Mouse (Mus musculus) left cerebral cortex, adult 18-20 months (tissue): ENCODE measurements around the gene Tarbp1. TPM values are rescaled to one million over a fixed set of nuclear protein-coding genes. Genes with fewer than 3 reads are reported as not detected.
A peak's percentile ranks its signal among the peaks of the same experiment; 100 is the strongest.

Source experiments
- DNase-seq, 2 experiments: peaks; one replicate each; pipeline ENCODE4 v3.0.0; 2021 to 2022; ENCODE audit warnings: low spot score in 2 of 2, mixed read lengths in 1 of 2
- long read RNA-seq, 2 experiments: library from polyadenylated mRNA; stranded (forward); transcript quantifications; one replicate each; pipeline ENCODE4 v2.0.0; 2021
- total RNA-seq, 2 experiments: library from RNA; stranded (reverse); gene quantifications; 2 replicates each; pipeline ENCODE4 v1.2.3; 2021

The Tarbp1 gene
- total RNA-seq, result 1 to 10 TPM; 4.1 to 4.5 TPM
- long read RNA-seq, experiment 1, partial matches to known transcripts, result 1 of 2 reads
- long read RNA-seq, experiment 1, other reads (novel, unspliced or antisense), result 1 of 2 reads
- long read RNA-seq, experiment 2, partial matches to known transcripts, result 1 of 2 reads
- long read RNA-seq, experiment 2, other reads (novel, unspliced or antisense), result 1 of 2 reads

- peak; percentile 91 for DNase-seq
Measured at GRCm38 (mm10) chr8:126474299-126475187, at the start of gene Tarbp1. Gene Tarbp1 (minus strand): TSS chr8:126475065.

- DNase-seq, result peak; percentile 88 to 89
Measured at GRCm38 (mm10) chr8:126524233-126524985, 49.5 kb upstream of the Tarbp1 start.

GRCm38 (mm10) chr8:126523060-126523574 lies 48.3 kb upstream of the Tarbp1 start:
- DNase-seq, result peak in 1 of 2 experiments; percentile 18

- no peak for DNase-seq
Measured at GRCm38 (mm10) chr8:126519447-126519975, 44.6 kb upstream of the Tarbp1 start.

GRCm38 (mm10) chr8:126516620-126517577 lies 42.0 kb upstream of the Tarbp1 start:
- DNase-seq, result peak; percentile 99

GRCm38 (mm10) chr8:126514011-126514964 lies 39.4 kb upstream of the Tarbp1 start:
- no peak for DNase-seq

- DNase-seq, result no peak
Measured at GRCm38 (mm10) chr8:126510866-126511265, 36.0 kb upstream of the Tarbp1 start.

- DNase-seq, result peak; percentile 23 to 25
Measured at GRCm38 (mm10) chr8:126509635-126510034, 34.8 kb upstream of the Tarbp1 start.

GRCm38 (mm10) chr8:126508871-126509586 lies 34.2 kb upstream of the Tarbp1 start:
- no peak for DNase-seq

GRCm38 (mm10) chr8:126508221-126508620 lies 33.4 kb upstream of the Tarbp1 start:
- DNase-seq, result no peak

GRCm38 (mm10) chr8:126504492-126505182 lies 29.8 kb upstream of the Tarbp1 start:
- DNase-seq, result no peak

- DNase-seq, result no peak
Measured at GRCm38 (mm10) chr8:126502722-126503121, 27.9 kb upstream of the Tarbp1 start.

GRCm38 (mm10) chr8:126499371-126499770 lies 24.5 kb upstream of the Tarbp1 start:
- no peak for DNase-seq

GRCm38 (mm10) chr8:126498465-126498864 lies 23.6 kb upstream of the Tarbp1 start:
- DNase-seq, result no peak

- peak; percentile 93 to 95 for DNase-seq
Measured at GRCm38 (mm10) chr8:126497541-126498428, 22.9 kb upstream of the Tarbp1 start.

- no peak for DNase-seq
Measured at GRCm38 (mm10) chr8:126496915-126497314, 22.1 kb upstream of the Tarbp1 start.

GRCm38 (mm10) chr8:126495461-126495860 lies 20.6 kb upstream of the Tarbp1 start:
- no peak for DNase-seq
